Mouse (Mus musculus) intestine, embryonic 15.5 days (tissue): ENCODE measurements at regions not wholly inside any gene's neighbourhood (a gene's known extent, or its start where the extent isn't known, plus 50 kb on each side); places are given as distances from the start of the nearest gene placed in this dataset.
A peak's percentile ranks its signal among the peaks of the same experiment; 100 is the strongest.

Source experiments
- ATAC-seq: fragments of 200-750 bp; cut with Nextera tagmentation; 2 replicates; pipeline ENCODE4 v1.8.0; 2017; ENCODE audit warnings: moderate TSS enrichment, moderate library complexity
- H3K27ac ChIP-seq: fragments of 300-500 bp; sonication (generic); 2 replicates; pipeline ENCODE4 v1.5.1; 2015; ENCODE audit warnings: mild to moderate bottlenecking, inconsistent platforms
- H3K27me3 ChIP-seq: fragments of 300-500 bp; sonication (generic); replicated peaks from 2 replicates; pipeline ENCODE4 v1.6.1; 2015; ENCODE audit warnings: inconsistent platforms
- H3K36me3 ChIP-seq: fragments of 300-500 bp; sonication (generic); 2 replicates; pipeline ENCODE4 v1.6.1; 2015; ENCODE audit warnings: inconsistent platforms
- H3K4me1 ChIP-seq: fragments of 300-500 bp; sonication (generic); replicated peaks from 2 replicates; pipeline ENCODE4 v1.6.1; 2015; ENCODE audit warnings: inconsistent platforms
- H3K4me2 ChIP-seq: fragments of 300-500 bp; sonication (generic); replicated peaks from 2 replicates; pipeline ENCODE4 v1.6.1; 2015; ENCODE audit warnings: mild to moderate bottlenecking, inconsistent platforms
- H3K4me3 ChIP-seq: fragments of 300-500 bp; sonication (generic); replicated peaks from 2 replicates; pipeline ENCODE4 v1.5.1; 2015; ENCODE audit warnings: inconsistent platforms
- H3K9ac ChIP-seq: fragments of 300-500 bp; sonication (generic); 2 replicates; pipeline ENCODE4 v1.6.1; 2015; ENCODE audit warnings: inconsistent platforms
- H3K9me3 ChIP-seq: fragments of 300-500 bp; sonication (generic); 2 replicates; pipeline ENCODE4 v1.6.1; 2016; ENCODE audit warnings: inconsistent platforms
- WGBS: fragments of 180-500 bp; shearing (Covaris S2); methylation state at CpG from one replicate; pipeline ENCODE4 v1.1.7; 2015; 5-methylcytosine and 5-hydroxymethylcytosine counted together

DNA sequence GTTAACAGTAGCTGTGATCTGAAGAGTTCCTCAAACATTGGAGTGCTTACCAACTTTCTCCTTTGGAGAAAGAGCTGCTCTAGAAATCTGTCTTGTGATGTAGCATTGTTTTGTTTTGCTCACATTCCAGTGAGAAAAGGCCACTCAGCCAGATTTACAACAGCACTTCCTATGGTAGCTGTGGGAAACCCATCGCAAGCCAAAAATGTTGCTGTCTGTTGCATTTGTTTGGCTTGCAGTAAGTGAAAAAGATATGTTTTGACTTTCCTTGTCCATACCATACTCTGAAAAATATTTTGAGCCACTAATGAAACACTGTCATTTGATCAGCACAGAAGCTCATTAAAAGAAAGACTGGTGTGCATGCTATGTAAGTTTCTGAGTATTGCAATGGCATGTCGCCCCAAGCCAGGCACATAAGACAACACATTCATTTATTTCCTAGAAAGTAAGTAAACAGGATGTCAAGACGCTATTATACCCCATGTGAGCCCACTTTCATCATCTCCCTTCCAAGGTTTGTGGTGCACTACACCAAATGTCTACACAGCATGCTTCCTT, 66.2 kb downstream of the Car2 start:
- Histone ChIP-seq H3K9me3 (no peaks in the 10 kb centered on the region), H3K4me3 (no peak overlapping the region), H3K9ac (no peak overlapping the region), H3K36me3 (no peaks in the 10 kb centered on the region), H3K27me3 (no peaks in the 10 kb centered on the region), H3K27ac (no peak overlapping the region), H3K4me1 (no peaks in the 10 kb centered on the region), H3K4me2 (no peak overlapping the region)
- WGBS: 53% methylated on average over 3 of the region's 3 CpGs
- no peak for ATAC-seq

DNA sequence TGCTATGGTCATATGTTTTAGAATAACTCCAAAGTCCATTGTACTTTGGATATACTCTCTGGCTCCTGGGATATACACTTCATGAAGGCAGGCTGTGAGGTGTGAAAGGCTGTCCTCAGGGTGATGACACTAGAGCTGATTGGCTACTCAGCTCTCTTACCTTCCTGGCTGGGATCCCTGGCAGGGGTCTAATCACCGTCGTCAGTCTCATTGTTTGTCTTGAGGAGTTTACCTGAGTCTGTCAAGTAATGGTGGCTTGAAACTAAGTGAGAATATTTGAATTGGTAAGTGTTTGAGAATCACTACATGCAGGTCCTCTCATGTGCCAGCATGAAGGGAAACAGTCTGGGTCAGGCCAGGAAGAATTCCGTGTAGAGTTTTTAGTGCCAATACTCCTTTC, 66.9 kb downstream of the Car2 start:
- H3K4me2 ChIP-seq: no peak overlapping the region

DNA sequence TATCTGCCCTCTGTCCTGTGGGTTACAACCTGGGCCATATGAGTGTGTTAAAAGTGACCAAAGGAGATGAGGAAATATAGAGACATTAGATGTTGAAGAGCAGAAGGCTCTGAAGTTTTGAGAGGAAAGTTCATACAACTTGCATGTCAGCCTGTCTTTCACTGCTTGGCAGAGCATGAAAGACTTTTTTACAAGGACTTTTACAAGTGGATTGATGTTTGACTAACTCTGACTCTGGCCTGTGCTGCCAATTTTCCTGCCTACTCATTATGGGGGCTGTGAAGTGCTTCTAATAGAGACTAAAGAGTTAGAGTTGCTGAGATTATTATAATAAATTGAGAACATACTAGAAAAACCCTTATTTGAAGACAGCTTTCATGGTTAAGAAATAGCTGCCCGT, 71.4 kb downstream of the Car2 start:
- H3K4me1 ChIP-seq: no peaks in the 10 kb centered on the region
- H3K9ac ChIP-seq: no peak overlapping the region
- no peak overlapping the region for H3K27ac ChIP-seq
- no peak overlapping the region for H3K4me2 ChIP-seq
- no peak for ATAC-seq
- H3K4me3 ChIP-seq: no peak overlapping the region
- no peaks in the 10 kb centered on the region for H3K9me3 ChIP-seq
- 80% methylated on average over 1 of the region's 1 CpGs for WGBS
- H3K36me3 ChIP-seq: no peaks in the 10 kb centered on the region
- H3K27me3 ChIP-seq: no peaks in the 10 kb centered on the region

More for the DNA sequence above, 66.9 kb downstream of the Car2 start:
- H3K27me3 ChIP-seq: no peaks in the 10 kb centered on the region
- H3K4me3 ChIP-seq: no peak overlapping the region
- no peak for ATAC-seq
- H3K36me3 ChIP-seq: no peaks in the 10 kb centered on the region
- H3K9ac ChIP-seq: no peak overlapping the region
- 51% methylated on average over 3 of the region's 3 CpGs for WGBS
- H3K4me1 ChIP-seq: no peaks in the 10 kb centered on the region
- no peaks in the 10 kb centered on the region for H3K9me3 ChIP-seq
- no peak overlapping the region for H3K27ac ChIP-seq

DNA sequence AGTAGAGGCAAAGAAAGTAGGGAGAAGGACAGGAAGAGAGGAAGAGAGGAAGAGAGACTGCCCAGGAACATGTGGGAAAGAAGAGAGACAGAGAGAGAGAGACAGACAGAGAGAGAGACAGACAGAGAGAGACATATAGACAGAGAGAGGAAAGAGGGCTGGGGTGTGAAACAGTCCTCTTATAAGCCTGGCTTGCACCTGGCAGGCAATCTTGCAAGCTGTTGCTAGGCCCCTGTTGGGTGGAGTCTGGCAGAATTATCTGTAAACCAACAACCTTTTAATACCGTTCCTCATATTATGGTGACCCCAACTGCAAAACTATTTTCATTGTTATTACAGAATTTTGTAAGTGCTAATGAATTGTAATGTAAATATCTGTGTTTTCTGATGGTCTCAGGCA, 72.2 kb downstream of the Car2 start:
- H3K9ac ChIP-seq: no peak overlapping the region
- H3K27me3 ChIP-seq: no peaks in the 10 kb centered on the region
- H3K4me3 ChIP-seq: no peak overlapping the region
- H3K4me1 ChIP-seq: no peaks in the 10 kb centered on the region
- no peaks in the 10 kb centered on the region for H3K36me3 ChIP-seq
- ATAC-seq: no peak
- WGBS: 51% methylated on average over 1 of the region's 1 CpGs
- H3K9me3 ChIP-seq: no peaks in the 10 kb centered on the region
- no peak overlapping the region for H3K27ac ChIP-seq
- H3K4me2 ChIP-seq: no peak overlapping the region

DNA sequence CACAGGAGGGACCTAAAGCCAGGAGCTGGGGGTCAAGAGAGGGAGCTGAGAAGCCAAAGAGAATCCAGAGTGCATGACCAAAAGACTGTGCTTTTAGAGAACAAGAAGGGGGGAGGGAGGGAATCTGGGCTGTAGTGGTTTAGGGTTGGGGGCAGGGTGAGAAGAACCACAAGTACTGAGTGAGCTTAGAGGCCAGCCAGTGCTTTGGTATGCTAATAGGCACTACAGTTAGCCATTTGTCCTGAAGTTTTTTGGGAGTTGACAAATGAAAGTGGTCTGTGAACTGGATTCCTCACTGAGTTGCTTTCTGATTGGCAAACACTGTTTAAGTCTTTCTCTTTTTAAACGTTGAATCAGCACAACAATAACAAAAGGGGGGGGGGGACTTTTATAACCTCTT, 73.5 kb downstream of the Car2 start:
- H3K9me3 ChIP-seq: no peaks in the 10 kb centered on the region
- H3K36me3 ChIP-seq: no peaks in the 10 kb centered on the region
- H3K4me1 ChIP-seq: no peaks in the 10 kb centered on the region
- 0% methylated on average over 1 of the region's 1 CpGs for WGBS
- no peak overlapping the region for H3K27ac ChIP-seq
- H3K9ac ChIP-seq: no peak overlapping the region
- no peak overlapping the region for H3K4me2 ChIP-seq
- H3K27me3 ChIP-seq: no peaks in the 10 kb centered on the region
- 0 out of 2 replicates have a peak, but pooled peaks have one; percentile 41 for ATAC-seq
- H3K4me3 ChIP-seq: no peak overlapping the region

DNA sequence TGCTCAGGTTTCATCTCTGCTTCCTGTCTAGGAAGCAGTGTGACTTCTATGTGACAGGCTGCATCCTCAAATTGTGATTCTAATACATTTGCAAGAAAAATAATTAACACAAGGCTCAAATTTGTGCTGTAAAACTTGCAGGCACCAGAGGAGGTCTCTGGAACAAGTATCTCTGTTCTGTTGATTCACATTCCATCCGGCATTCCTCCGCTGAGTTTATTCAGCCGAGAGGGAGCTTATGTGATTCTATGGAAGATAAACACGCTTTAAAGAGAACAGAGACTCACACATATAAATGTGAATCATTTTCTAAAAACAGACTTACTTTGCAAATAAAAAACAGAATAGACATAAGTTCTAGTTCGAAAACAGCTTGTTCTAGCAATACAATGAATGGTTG, 78.7 kb downstream of the Car2 start:
- H3K4me2 ChIP-seq: no peak overlapping the region
- H3K9me3 ChIP-seq: no peaks in the 10 kb centered on the region
- H3K4me3 ChIP-seq: no peak overlapping the region
- H3K27me3 ChIP-seq: no peaks in the 10 kb centered on the region
- no peak overlapping the region for H3K27ac ChIP-seq
- H3K9ac ChIP-seq: no peak overlapping the region
- H3K4me1 ChIP-seq: no peaks in the 10 kb centered on the region
- ATAC-seq: no peak
- WGBS: 39% methylated on average over 5 of the region's 5 CpGs
- no peaks in the 10 kb centered on the region for H3K36me3 ChIP-seq

DNA sequence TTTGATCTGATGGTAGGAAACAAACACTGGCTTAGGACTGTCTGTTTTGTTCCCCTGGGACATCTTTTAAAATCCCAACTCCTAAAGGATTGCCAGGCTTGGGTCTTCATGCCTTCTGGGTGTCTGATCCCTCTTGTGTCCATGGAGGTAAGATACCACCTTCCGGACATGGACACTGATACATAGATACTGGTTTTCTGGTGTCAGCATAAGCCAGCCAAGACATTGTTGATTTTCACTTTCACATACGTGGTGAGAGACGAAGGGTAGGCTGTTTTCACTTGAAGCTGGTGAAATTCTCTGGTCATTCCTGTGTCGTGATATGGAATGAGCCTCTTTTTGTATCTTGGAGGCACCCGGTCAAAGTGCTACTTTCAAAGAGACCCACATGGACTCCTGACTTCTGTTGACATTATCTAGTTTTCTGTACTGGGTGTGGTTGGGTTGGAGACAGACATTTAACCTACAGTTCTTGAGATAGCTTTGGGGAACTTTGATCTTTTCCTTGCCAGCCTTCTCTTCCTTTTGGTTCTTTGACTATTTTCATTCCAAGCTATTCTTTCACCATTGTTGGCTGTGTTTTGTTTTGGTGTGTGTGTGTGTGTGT, 79.5 kb downstream of the Car2 start:
- WGBS: 77% methylated on average over 5 of the region's 5 CpGs
- Histone ChIP-seq H3K27ac (no peak overlapping the region), H3K4me3 (no peak overlapping the region), H3K9me3 (no peaks in the 10 kb centered on the region), H3K4me2 (no peak overlapping the region), H3K27me3 (no peaks in the 10 kb centered on the region), H3K9ac (no peak overlapping the region), H3K4me1 (no peaks in the 10 kb centered on the region), H3K36me3 (no peaks in the 10 kb centered on the region)
- ATAC-seq: peak; percentile 92

DNA sequence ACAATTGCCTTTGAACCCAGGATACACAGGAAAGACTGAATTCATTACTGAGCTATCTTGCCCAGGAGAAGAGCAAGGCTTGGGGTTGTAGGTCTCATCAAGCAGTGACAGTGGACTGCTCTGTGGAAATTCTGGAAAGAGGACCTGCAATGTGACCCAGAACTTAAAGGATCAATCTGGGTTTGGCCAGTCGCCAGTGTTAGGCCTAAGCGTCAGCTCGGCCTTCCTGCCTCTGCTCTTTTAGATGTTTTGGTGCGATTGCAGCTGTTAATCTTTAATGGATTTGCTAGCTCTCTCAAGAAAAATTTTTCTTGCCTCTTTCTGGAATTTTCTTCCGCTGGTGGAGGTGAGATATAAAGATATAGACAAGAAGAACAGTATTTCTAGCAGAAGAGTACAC, 81.2 kb downstream of the Car2 start:
- Histone ChIP-seq H3K9me3 (no peaks in the 10 kb centered on the region), H3K27ac (no peak overlapping the region), H3K27me3 (no peaks in the 10 kb centered on the region), H3K4me1 (no peaks in the 10 kb centered on the region), H3K4me2 (no peak overlapping the region), H3K36me3 (no peaks in the 10 kb centered on the region), H3K9ac (no peak overlapping the region), H3K4me3 (no peak overlapping the region)
- 58% methylated on average over 5 of the region's 5 CpGs for WGBS
- no peak for ATAC-seq

DNA sequence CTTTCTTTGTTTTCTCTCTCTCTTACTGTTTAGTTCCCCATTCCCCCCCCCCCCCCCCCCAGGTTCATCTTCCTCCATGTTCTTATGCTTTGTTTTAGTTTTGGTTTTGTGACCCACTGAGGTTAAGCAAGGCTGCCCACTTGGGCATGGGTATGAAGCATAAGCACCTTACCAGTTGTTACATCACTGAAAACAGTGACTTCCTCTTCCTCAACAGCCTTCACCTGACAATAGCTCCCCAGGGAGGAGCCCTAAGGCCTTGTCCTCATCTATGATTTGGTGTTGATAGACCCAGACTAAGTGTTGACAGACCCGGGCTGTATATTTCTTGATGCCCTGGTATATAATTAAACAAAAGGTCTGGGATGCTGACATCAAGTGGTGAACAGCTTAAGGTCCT, 82.3 kb downstream of the Car2 start:
- Histone ChIP-seq H3K9ac (no peak overlapping the region), H3K4me3 (no peak overlapping the region), H3K36me3 (no peaks in the 10 kb centered on the region), H3K27ac (no peak overlapping the region), H3K27me3 (no peaks in the 10 kb centered on the region), H3K4me2 (no peak overlapping the region), H3K4me1 (no peaks in the 10 kb centered on the region), H3K9me3 (no peaks in the 10 kb centered on the region)
- ATAC-seq: no peak
- 87% methylated on average over 1 of the region's 1 CpGs for WGBS

DNA sequence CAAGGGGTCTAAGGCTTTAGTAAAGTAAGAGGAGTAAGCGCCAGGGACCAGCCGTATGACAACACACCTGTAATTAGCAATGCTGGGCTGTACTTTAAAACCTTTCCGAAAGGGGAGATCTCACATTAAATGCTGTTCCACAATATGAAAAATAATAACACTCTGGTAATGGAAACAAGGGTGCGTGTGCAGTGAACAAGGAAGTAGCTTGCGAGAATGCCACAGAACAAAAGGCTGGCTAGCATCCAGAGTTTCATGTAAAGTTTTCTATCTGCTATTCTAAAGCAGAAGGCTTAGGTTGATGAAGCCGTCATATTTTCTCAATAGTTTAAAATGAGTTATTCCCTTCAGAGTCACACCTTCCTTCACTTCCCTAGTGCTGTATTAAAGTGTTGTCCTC, 83.6 kb downstream of the Car2 start:
- no peak overlapping the region for H3K4me3 ChIP-seq

DNA sequence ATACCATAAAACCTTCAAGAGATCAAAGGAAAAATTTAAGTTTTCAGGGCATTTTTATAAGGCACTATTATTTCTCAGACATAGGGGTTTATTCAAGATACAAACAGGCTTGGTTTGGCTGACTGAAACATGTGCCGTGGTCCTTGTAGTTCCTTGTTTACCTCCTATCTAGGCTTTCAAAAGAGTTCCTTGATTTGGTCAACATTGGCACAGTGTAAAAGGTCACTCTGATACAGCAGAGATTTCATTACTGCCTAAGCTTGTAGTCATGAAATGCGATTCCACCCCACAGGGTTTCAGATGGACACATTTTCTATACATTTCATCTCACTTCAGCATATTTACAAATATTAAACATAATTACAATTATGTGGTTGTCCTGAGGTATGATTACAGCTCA, 85.6 kb downstream of the Car2 start:
- no peak for ATAC-seq
- H3K4me2 ChIP-seq: no peak overlapping the region
- WGBS: 75% methylated on average over 2 of the region's 2 CpGs

More for the DNA sequence above, 83.6 kb downstream of the Car2 start:
- 74% methylated on average over 6 of the region's 6 CpGs for WGBS
- Histone ChIP-seq H3K4me1 (no peaks in the 10 kb centered on the region), H3K36me3 (no peaks in the 10 kb centered on the region), H3K27ac (no peak overlapping the region), H3K27me3 (no peaks in the 10 kb centered on the region), H3K4me2 (no peak overlapping the region), H3K9ac (no peak overlapping the region), H3K9me3 (no peaks in the 10 kb centered on the region)
- no peak for ATAC-seq

DNA sequence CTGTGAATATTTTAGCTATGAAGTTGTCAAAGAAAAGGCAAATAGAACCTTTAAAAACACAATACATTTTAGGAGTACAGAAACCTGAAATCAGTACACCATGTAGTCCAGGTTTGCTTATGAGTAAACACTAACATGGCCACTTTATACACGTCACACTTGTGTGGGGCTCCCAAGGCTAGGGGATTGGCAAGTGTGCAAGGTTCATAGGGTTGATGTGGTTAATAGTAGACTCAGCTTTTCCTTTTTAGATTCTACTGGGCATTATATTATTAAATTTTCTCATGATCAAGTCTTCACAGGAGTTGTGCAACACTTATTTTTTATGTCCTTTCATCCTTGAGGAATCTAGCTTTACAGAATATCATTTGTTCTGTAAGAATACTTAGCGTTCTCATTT, 88.7 kb downstream of the Car2 start:
- Histone ChIP-seq H3K4me1 (no peaks in the 10 kb centered on the region), H3K9ac (no peak overlapping the region), H3K27ac (no peak overlapping the region), H3K36me3 (no peaks in the 10 kb centered on the region), H3K9me3 (no peaks in the 10 kb centered on the region), H3K4me2 (no peak overlapping the region), H3K27me3 (no peaks in the 10 kb centered on the region), H3K4me3 (no peak overlapping the region)
- 88% methylated on average over 2 of the region's 2 CpGs for WGBS
- ATAC-seq: no peak

More for the DNA sequence above, 85.6 kb downstream of the Car2 start:
- Histone ChIP-seq H3K9me3 (no peaks in the 10 kb centered on the region), H3K9ac (no peak overlapping the region), H3K27ac (no peak overlapping the region), H3K27me3 (no peaks in the 10 kb centered on the region), H3K4me1 (no peaks in the 10 kb centered on the region), H3K36me3 (no peaks in the 10 kb centered on the region), H3K4me3 (no peak overlapping the region)

DNA sequence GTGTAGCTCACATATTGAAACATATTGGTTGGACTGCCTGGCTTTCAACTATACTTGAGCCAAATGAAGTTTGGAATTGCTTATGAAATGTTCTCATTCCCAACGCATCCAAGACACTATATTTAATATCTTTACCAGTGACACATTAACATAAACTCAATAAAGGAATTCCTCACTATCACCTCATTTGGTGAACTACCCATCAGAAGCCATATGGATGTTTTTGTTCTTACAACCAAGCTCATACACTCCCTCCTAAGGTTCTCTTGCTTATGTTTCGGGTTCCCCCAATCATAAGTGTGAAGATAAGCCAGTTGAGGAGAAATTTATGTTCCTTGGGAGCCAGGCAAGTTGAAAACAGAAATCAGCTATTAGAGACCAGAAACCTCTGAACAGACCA, 89.1 kb downstream of the Car2 start:
- no peak overlapping the region for H3K4me2 ChIP-seq
- H3K4me1 ChIP-seq: no peaks in the 10 kb centered on the region
- 84% methylated on average over 2 of the region's 2 CpGs for WGBS
- H3K27me3 ChIP-seq: no peaks in the 10 kb centered on the region
- no peak overlapping the region for H3K9ac ChIP-seq
- no peaks in the 10 kb centered on the region for H3K36me3 ChIP-seq
- no peak for ATAC-seq
- no peaks in the 10 kb centered on the region for H3K9me3 ChIP-seq
- H3K4me3 ChIP-seq: no peak overlapping the region
- H3K27ac ChIP-seq: no peak overlapping the region
